Mouse (Mus musculus) cortical plate, adult 2 months (tissue): ENCODE data around the gene Gm12830. TPM values are rescaled to one million over a fixed set of nuclear protein-coding genes. Genes with fewer than 3 reads are reported as not detected.

Experiments
- H3K27ac ChIP-seq: fragments of 200-500 bp; 2 replicates; pipeline ENCODE4 v1.5.1; 2012; ENCODE audit warnings: low read length, control low read depth, inconsistent platforms; ENCODE audit not compliant: insufficient read depth
- H3K4me1 ChIP-seq: fragments of 200-500 bp; 2 replicates; pipeline ENCODE4 v1.6.1; 2011; ENCODE audit warnings: low read length; ENCODE audit not compliant: control insufficient read depth, insufficient read depth
- H3K4me3 ChIP-seq: fragments of 200-500 bp; 2 replicates; pipeline ENCODE4 v1.5.1; 2011; ENCODE audit warnings: mild to moderate bottlenecking, low read length, control low read depth; ENCODE audit not compliant: insufficient read depth
- CTCF ChIP-seq: fragments of 200-500 bp; IDR thresholded peaks from 2 replicates; pipeline ENCODE4 v1.5.1; 2011; ENCODE audit warnings: mild to moderate bottlenecking, control low read depth, low read length; ENCODE audit not compliant: insufficient read depth; ENCODE audit errors: extremely low read depth
- POLR2A ChIP-seq: fragments of 200-500 bp; IDR thresholded peaks from 2 replicates; pipeline ENCODE4 v1.6.1; 2011; ENCODE audit warnings: mild to moderate bottlenecking, low read length, control low read depth; ENCODE audit not compliant: insufficient read depth; ENCODE audit errors: extremely low read depth
- polyA plus RNA-seq: library from polyadenylated mRNA; depleted of rRNA; stranded (reverse); fragments of >200 nt; gene quantifications from 2 replicates; pipeline ENCODE4 v1.2.3, GENCODE M21; 2012

The Gm12830 gene
- polyA plus RNA-seq, 1 experiment: not detected

DNA sequence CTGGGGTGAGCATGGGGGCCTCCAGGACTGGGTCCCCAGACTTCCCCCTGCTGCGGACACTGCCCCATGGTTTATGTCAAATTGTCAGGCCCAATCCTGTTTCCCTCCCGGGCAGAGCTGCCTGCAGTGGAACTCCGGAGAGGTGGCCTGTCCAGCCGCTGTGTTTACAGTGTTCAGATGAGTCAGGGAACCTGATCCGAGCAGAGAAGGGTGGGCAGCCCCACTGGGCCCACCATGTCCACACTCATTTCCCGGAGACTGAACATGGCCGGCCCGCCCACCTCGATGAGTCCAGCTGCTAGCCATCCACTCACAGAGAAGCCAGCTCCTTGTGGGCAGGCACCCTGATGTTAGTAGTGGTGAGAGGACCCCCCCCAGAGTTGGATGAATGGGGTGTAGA lies 29.9 kb upstream of the Gm12830 start:
- Histone ChIP-seq H3K4me1 (no peaks in the 10 kb centered on the region), H3K4me3 (no peak overlapping the region), H3K27ac (no peak overlapping the region)
- no peak for TF ChIP-seq CTCF
- TF ChIP-seq POLR2A: no peak

DNA sequence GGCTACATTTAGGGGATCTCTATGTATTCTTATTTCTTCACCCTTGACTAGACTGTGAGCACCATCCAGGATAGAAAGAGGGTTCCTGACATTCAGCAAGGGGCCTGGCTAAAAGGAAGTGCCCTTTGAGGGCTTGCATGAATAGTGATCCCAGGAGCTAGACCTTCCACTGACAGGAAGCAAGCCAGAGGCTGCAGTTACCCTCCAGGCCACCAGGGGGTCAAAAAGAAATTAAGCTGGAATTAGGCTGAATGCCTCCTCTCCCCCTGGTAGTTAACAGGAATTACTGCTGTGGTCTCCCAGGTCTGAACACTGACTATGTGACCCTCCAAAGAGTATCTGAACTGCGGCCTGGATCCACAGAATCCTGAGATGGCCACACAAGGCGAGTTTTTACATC lies 27.7 kb upstream of the Gm12830 start:
- TF ChIP-seq POLR2A: no peak
- TF ChIP-seq CTCF: no peak
- Histone ChIP-seq H3K4me1 (no peaks in the 10 kb centered on the region), H3K27ac (no peak overlapping the region), H3K4me3 (no peak overlapping the region)

DNA sequence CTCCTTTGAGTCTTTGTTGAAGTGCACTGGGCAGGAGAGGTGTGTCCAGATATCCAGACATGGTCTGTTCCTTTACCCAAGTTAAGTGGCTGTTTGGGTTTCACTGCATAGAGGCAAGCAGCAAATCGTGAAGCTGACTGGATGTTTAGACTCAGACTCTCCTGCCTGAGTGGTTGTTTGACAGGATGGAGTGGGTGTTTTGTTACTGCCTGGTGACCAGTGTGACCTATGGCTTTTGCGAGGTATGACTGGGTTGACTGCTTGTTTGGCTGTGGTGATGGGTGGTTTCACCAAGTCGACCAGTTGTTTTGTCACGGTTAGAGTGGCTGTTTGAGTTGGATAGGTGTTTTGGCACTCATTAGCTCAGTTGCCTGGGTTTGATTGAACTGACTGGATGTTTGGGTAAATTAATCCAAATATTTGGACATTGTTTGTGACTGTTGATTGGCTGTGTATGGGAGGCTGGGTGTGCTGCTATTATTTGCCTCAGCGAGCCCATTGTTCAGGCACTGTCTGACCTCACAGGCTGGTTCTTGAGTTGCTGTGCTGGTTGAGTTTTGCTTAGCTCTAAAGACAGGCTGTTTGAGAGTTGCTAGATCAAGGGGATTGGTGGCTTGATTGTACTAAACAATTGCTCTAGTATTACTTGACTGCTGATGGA lies 24.1 kb upstream of the Gm12830 start:
- no peak overlapping the region for H3K27ac ChIP-seq
- no peaks in the 10 kb centered on the region for H3K4me1 ChIP-seq
- H3K4me3 ChIP-seq: no peak overlapping the region
- no peak for TF ChIP-seq POLR2A

DNA sequence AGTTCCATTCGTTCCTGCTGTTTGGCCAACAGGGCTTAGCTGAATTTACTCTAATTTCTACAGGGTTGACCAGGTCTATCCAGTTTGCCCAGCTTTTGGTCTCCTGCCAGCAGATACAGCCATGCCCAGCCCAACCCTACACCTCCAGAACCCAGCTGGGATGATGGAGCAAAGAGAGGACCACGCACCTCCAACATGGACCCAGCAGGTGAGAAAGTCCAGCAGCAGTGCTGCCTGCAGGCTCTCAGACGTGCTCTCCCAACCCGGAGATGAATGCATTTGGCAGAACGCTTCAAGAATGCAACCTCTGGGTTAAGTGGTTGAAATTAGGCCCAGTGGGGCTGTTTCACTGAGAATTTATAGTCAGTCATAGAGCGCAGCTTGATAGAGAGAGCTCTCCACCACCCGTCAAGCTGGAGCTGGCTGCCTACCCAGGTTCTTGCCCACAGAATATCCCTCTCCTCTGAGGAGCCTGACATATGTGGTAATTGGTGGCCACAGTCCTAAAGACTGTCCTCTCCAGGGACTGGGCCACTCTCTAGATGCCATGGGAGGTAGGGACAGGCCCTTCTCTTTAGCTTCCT lies 23.4 kb upstream of the Gm12830 start:
- TF ChIP-seq POLR2A: no peak
- no peak for TF ChIP-seq CTCF
- no peak overlapping the region for H3K4me3 ChIP-seq
- H3K4me1 ChIP-seq: no peaks in the 10 kb centered on the region
- H3K27ac ChIP-seq: no peak overlapping the region

DNA sequence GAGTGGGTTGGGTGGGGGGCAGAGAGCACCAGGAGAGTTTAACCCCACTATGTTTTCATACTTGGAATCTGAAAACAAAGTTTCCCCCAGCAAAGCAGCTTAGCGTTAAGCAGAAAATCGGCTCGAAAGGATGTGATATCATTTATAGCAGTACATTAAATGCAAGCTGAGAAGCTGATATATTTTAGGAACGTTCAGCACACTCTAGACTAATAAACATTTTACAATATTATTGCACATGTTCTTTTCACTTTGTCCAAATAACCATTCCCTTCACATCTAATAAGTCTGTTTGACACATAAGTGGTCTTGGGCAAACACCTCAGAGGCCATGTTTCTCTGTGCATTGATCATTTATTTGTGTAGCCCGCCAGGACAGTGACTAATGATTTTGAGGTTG lies 17.4 kb upstream of the Gm12830 start:
- no peaks in the 10 kb centered on the region for H3K4me1 ChIP-seq
- no peak for TF ChIP-seq CTCF
- TF ChIP-seq POLR2A: no peak
- no peak overlapping the region for H3K4me3 ChIP-seq
- H3K27ac ChIP-seq: no peak overlapping the region

DNA sequence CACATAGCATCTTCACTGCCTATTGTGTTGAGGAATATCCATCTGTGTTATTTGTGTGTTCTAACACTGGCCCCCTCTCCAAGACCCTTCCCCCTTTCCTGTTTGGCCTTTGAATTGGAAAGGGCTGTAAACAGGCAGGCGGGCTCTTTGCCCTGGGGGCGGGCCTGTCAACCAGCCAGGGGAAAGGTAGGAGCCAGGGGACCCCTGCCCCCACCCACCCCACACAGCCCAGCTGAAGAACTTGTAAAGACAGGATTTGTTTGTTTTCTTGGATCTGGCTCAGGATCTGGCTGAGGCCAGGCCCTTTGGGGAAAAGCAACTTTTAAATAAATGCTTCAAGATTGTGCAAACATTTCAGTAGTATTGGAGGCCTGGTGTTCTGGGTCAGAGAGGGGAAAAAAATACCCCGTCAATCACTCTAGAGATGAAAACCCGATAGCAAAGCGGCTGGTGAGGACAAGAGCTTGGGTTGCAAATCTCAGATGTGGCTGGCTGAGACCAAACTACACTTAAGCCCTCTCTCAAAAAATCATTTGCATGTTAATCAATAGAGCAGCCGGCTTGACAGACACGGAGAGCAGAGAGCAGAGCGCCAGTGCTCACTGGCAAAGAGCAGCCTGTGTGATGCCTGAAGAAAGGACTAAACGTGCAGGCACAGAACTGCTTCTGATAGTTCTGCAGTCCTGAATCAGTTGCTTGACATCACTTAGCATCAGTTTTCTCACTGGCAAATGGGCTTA lies 2.4 kb upstream of the Gm12830 start:
- TF ChIP-seq POLR2A (no peak), CTCF (no peak)
- Histone ChIP-seq H3K4me3 (no peak overlapping the region), H3K27ac (no peak overlapping the region), H3K4me1 (no peaks in the 10 kb centered on the region)

DNA sequence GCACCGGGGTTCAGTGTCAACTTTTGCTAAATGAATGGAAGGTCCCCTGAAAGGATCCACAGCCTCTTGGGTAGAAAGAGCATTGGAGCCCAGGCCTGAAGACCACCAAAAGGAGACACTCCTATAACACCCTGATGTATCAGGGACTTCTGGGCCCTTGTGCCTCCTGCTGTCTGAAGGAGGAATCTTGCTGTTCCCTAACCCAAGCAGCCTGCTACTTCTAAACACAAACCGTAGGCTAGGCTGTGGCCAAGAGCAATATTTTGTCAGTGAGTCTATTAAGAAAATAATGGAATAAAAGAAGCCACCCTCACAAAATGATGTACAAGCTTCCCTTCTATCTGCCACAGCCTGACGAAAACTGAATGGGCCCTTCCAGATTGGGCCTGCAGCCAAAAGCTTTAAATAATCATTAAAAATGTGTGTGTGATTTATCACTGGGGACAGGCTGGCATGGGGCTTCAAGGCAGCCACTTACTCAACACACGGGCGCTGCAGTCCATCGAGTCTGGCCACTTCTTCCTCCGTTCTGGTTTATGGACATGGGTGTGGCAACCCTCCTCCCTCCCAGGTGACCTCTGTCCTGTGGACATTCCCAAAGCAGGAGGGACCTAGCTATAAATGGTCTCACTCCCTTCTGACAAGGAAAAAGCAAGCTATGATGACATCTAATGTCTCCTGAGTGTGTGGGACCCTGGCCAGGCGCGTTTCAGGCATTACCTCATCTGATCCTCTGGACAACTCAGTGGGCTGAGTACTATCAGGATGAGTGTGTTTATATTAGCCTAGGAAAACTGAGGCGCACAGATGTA lies 13.5 kb downstream of the Gm12830 start:
- no peak overlapping the region for H3K4me3 ChIP-seq
- no peak overlapping the region for H3K27ac ChIP-seq
- no peaks in the 10 kb centered on the region for H3K4me1 ChIP-seq
- TF ChIP-seq POLR2A: no peak
- no peak for TF ChIP-seq CTCF

DNA sequence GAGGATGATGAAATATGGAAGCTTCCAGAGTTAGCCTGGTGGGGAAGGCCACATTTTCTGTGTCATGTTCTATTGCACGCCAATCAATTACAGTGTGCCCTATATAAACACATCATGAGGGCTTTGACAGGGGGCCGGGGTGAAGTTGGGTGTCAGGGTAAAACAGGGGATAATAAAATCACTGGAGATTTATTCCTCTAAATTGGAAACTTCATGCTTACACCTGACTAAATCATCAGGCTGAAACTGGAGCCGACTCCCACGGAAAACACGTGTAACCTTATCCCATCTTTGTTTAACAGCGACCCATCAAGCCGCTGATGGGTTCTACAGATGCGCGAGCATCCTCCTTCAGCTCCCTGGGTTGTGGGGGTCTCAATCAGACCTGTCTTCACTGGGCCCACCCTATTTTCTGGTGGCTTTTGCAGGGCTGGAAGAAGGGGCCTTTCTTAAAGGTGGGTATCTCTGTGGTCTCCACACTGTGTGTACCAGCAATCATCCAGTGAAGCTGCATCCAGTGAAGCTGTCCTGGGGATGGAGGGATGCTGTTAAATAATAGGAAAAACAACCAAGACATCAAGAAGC lies 19.9 kb downstream of the Gm12830 start:
- no peaks in the 10 kb centered on the region for H3K4me1 ChIP-seq
- TF ChIP-seq POLR2A (no peak), CTCF (no peak)
- no peak overlapping the region for H3K27ac ChIP-seq
- H3K4me3 ChIP-seq: no peak overlapping the region

DNA sequence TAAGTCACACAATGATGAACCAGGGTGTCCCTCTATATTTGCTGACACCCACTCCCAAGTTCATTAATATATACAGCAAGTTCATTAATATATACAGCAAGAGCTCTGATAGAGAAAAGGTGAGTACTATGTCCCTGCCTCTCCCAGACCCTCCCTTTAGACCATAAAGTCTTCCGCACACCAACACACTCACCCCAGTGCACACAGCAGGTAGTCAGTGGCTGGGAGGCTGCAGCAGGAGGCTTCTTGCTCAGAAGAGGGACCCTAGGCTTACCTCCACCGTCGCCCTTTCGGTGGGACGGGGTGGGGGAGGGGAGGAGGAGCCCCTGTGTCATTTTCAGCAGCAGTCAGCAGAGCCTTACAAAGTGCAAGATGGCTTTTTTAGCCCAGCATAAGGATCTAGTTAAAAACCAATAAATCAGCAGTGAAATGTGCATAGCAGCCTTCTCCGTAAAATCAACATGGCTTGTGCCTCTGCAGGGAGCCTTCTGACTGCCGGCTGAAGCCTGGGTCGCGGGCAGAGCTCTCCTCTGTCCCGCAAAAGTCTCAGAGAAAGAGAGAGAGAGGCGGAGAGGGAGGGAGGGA lies 20.9 kb downstream of the Gm12830 start:
- TF ChIP-seq CTCF (no peak), POLR2A (no peak)
- H3K4me3 ChIP-seq: no peak overlapping the region
- H3K27ac ChIP-seq: no peak overlapping the region
- H3K4me1 ChIP-seq: no peaks in the 10 kb centered on the region
